Mouse (Mus musculus): ENCODE data around the gene Ankrd13a. TPM values are rescaled to one million over a fixed set of nuclear protein-coding genes. Genes with fewer than 3 reads are reported as not detected.

The Ankrd13a gene
- polyA plus RNA-seq, 1 experiment: 51.2 TPM

GRCm38 (mm10) chr5:114742572-114742971, 31.9 kb upstream of the Ankrd13a start:
- TF ChIP-seq USF1 (IDR thresholded peaks at IDR 0.05; ENCODE audit: low read depth) (no peak), MYOD1 (IDR thresholded peaks at IDR 0.05; ENCODE audit: control insufficient read depth in 1 of 3, insufficient read length in 2 of 3, low read depth in 2 of 3) (peak in 2 of 3 experiments; percentile 94 to 97)
- peaks cover 15% of the 10 kb centered on the region for H3K36me3 ChIP-seq (ENCODE audit: control insufficient read depth, insufficient read depth)
- no peaks in the 10 kb centered on the region for H3K79me2 ChIP-seq (ENCODE audit: control insufficient read depth, insufficient read depth)
- no peaks in the 10 kb centered on the region for H3K27me3 ChIP-seq (ENCODE audit: control insufficient read depth, insufficient read depth, insufficient read length)
- no peak overlapping the region for H3K4me3 ChIP-seq
- no peak overlapping the region for H3K4me2 ChIP-seq (ENCODE audit: low read depth)
- H3ac ChIP-seq (ENCODE audit: control insufficient read depth, insufficient read length): no peak overlapping the region

GRCm38 (mm10) chr5:114742998-114743696, 31.3 kb upstream of the Ankrd13a start:
- H3ac ChIP-seq (ENCODE audit: control insufficient read depth, insufficient read length): no peak overlapping the region
- peaks cover 14% of the 10 kb centered on the region for H3K36me3 ChIP-seq (ENCODE audit: control insufficient read depth, insufficient read depth)
- no peaks in the 10 kb centered on the region for H3K79me2 ChIP-seq (ENCODE audit: control insufficient read depth, insufficient read depth)
- H3K27me3 ChIP-seq (ENCODE audit: control insufficient read depth, insufficient read depth, insufficient read length): no peaks in the 10 kb centered on the region
- H3K4me2 ChIP-seq (ENCODE audit: low read depth): peak overlapping the region; percentile 15
- H3K4me3 ChIP-seq: no peak overlapping the region
- TF ChIP-seq REST (IDR thresholded peaks at IDR 0.05; ENCODE audit: insufficient read depth, insufficient read length): no peak
- TF ChIP-seq POLR2AphosphoS2 (IDR thresholded peaks at IDR 0.05; ENCODE audit: insufficient read length, low read depth): no peak
- TF ChIP-seq MYOD1 (IDR thresholded peaks at IDR 0.05; ENCODE audit: control insufficient read depth in 1 of 3, insufficient read length in 2 of 3, low read depth in 2 of 3): no peak
- TF ChIP-seq POLR2A (IDR thresholded peaks at IDR 0.05; ENCODE audit: insufficient read length, low read depth): no peak
- no peak for TF ChIP-seq TCF12 (IDR thresholded peaks at IDR 0.05; ENCODE audit: insufficient read depth, poor library complexity, severe bottlenecking)
- TF ChIP-seq SRF (IDR thresholded peaks at IDR 0.05; ENCODE audit: control insufficient read depth, insufficient read length, low read depth): no peak
- no peak for TF ChIP-seq MYOG (IDR thresholded peaks at IDR 0.05; ENCODE audit: control insufficient read depth in 1 of 3, insufficient read depth in 1 of 3, insufficient read length in 2 of 3, low read depth in 2 of 3)
- no peak for TF ChIP-seq CEBPB (IDR thresholded peaks at IDR 0.05; ENCODE audit: insufficient read depth, poor library complexity, severe bottlenecking)
- TF ChIP-seq E2F4 (IDR thresholded peaks at IDR 0.05; ENCODE audit: insufficient read depth): no peak
- TF ChIP-seq TCF3 (IDR thresholded peaks at IDR 0.05; ENCODE audit: insufficient read length, low read depth): no peak
- no peak for TF ChIP-seq USF1 (IDR thresholded peaks at IDR 0.05; ENCODE audit: low read depth)

DNA sequence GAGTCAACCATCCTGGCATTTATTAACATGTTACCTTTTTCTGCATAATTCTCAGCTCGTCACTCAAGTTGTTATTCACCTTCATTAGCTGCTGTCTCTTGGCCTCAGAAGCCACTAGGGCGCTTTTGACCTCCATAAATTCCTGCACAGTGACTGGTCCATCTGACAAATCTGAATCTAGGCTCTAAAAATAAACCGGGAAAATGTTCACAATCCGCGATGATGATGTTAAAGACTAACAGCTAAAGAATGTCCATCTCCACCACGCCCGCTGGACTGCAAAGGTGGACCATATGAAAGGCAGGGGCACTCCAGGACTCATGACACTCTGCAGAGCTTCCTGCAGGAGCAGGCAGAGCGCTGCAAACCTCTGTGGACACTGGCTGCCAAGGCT, 30.8 kb upstream of the Ankrd13a start:
- no peaks in the 10 kb centered on the region for H3K27me3 ChIP-seq (ENCODE audit: control insufficient read depth, insufficient read depth, insufficient read length)
- TF ChIP-seq POLR2A (IDR thresholded peaks at IDR 0.05; ENCODE audit: insufficient read length, low read depth) (no peak), TCF3 (IDR thresholded peaks at IDR 0.05; ENCODE audit: insufficient read length, low read depth) (no peak), TCF12 (IDR thresholded peaks at IDR 0.05; ENCODE audit: insufficient read depth, poor library complexity, severe bottlenecking) (no peak), POLR2AphosphoS2 (IDR thresholded peaks at IDR 0.05; ENCODE audit: insufficient read length, low read depth) (no peak), MYOD1 (IDR thresholded peaks at IDR 0.05; ENCODE audit: control insufficient read depth in 1 of 3, insufficient read length in 2 of 3, low read depth in 2 of 3) (no peak), MAX (IDR thresholded peaks at IDR 0.05; ENCODE audit: low read depth) (no peak), MYOG (IDR thresholded peaks at IDR 0.05; ENCODE audit: control insufficient read depth in 1 of 3, insufficient read depth in 1 of 3, insufficient read length in 2 of 3, low read depth in 2 of 3) (no peak), REST (IDR thresholded peaks at IDR 0.05; ENCODE audit: insufficient read depth, insufficient read length) (no peak), USF1 (IDR thresholded peaks at IDR 0.05; ENCODE audit: low read depth) (no peak)

GRCm38 (mm10) chr5:114745581-114745980, 28.9 kb upstream of the Ankrd13a start:
- H3ac ChIP-seq (ENCODE audit: control insufficient read depth, insufficient read length): no peak overlapping the region
- no peaks in the 10 kb centered on the region for H3K79me2 ChIP-seq (ENCODE audit: control insufficient read depth, insufficient read depth)
- no peak overlapping the region for H3K4me2 ChIP-seq (ENCODE audit: low read depth)
- no peaks in the 10 kb centered on the region for H3K27me3 ChIP-seq (ENCODE audit: control insufficient read depth, insufficient read depth, insufficient read length)
- H3K4me3 ChIP-seq: no peak overlapping the region
- TF ChIP-seq MYOG (IDR thresholded peaks at IDR 0.05; ENCODE audit: control insufficient read depth in 1 of 3, insufficient read depth in 1 of 3, insufficient read length in 2 of 3, low read depth in 2 of 3) (no peak), CEBPB (IDR thresholded peaks at IDR 0.05; ENCODE audit: insufficient read depth, poor library complexity, severe bottlenecking) (no peak), SRF (IDR thresholded peaks at IDR 0.05; ENCODE audit: control insufficient read depth, insufficient read length, low read depth) (no peak), REST (IDR thresholded peaks at IDR 0.05; ENCODE audit: insufficient read depth, insufficient read length) (no peak), USF1 (IDR thresholded peaks at IDR 0.05; ENCODE audit: low read depth) (no peak), TCF3 (IDR thresholded peaks at IDR 0.05; ENCODE audit: insufficient read length, low read depth) (no peak), MAX (IDR thresholded peaks at IDR 0.05; ENCODE audit: low read depth) (no peak), TCF12 (IDR thresholded peaks at IDR 0.05; ENCODE audit: insufficient read depth, poor library complexity, severe bottlenecking) (no peak), E2F4 (IDR thresholded peaks at IDR 0.05; ENCODE audit: insufficient read depth) (no peak), MYOD1 (IDR thresholded peaks at IDR 0.05; ENCODE audit: control insufficient read depth in 1 of 3, insufficient read length in 2 of 3, low read depth in 2 of 3) (no peak), POLR2AphosphoS2 (IDR thresholded peaks at IDR 0.05; ENCODE audit: insufficient read length, low read depth) (no peak), POLR2A (IDR thresholded peaks at IDR 0.05; ENCODE audit: insufficient read length, low read depth) (no peak)
- H3K36me3 ChIP-seq (ENCODE audit: control insufficient read depth, insufficient read depth): peaks cover 24% of the 10 kb centered on the region

More for the DNA sequence above, 30.8 kb upstream of the Ankrd13a start:
- Histone ChIP-seq H3ac (ENCODE audit: control insufficient read depth, insufficient read length) (no peak overlapping the region), H3K79me2 (ENCODE audit: control insufficient read depth, insufficient read depth) (no peaks in the 10 kb centered on the region), H3K36me3 (ENCODE audit: control insufficient read depth, insufficient read depth) (peaks cover 17% of the 10 kb centered on the region), H3K4me2 (ENCODE audit: low read depth) (peak overlapping the region; percentile 15), H3K4me3 (no peak overlapping the region)

DNA sequence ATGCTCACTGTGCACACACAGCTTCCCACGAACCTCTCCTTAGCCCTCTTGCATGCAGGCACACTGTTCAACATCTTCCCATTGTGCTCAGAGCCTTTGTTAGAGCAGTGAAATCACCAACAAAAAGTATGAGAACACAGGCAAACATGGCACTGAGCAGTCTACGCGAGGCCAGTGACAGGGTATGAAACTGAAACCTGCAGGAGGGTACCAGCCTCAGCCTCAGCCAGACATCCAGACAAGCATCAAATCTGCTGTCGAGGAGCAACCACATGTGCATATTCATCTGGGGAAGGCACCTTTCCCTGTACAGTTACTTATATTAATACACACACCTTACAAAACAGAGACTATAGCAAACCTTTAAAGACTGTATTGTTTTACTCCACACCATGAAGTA, 27.6 kb upstream of the Ankrd13a start:
- H3K4me3 ChIP-seq: no peak overlapping the region
- TF ChIP-seq MAX (IDR thresholded peaks at IDR 0.05; ENCODE audit: low read depth) (no peak), SRF (IDR thresholded peaks at IDR 0.05; ENCODE audit: control insufficient read depth, insufficient read length, low read depth) (no peak), POLR2A (IDR thresholded peaks at IDR 0.05; ENCODE audit: insufficient read length, low read depth) (no peak), MYOG (IDR thresholded peaks at IDR 0.05; ENCODE audit: control insufficient read depth in 1 of 3, insufficient read depth in 1 of 3, insufficient read length in 2 of 3, low read depth in 2 of 3) (no peak), E2F4 (IDR thresholded peaks at IDR 0.05; ENCODE audit: insufficient read depth) (no peak), POLR2AphosphoS2 (IDR thresholded peaks at IDR 0.05; ENCODE audit: insufficient read length, low read depth) (no peak), TCF12 (IDR thresholded peaks at IDR 0.05; ENCODE audit: insufficient read depth, poor library complexity, severe bottlenecking) (no peak), MYOD1 (IDR thresholded peaks at IDR 0.05; ENCODE audit: control insufficient read depth in 1 of 3, insufficient read length in 2 of 3, low read depth in 2 of 3) (no peak), CEBPB (IDR thresholded peaks at IDR 0.05; ENCODE audit: insufficient read depth, poor library complexity, severe bottlenecking) (no peak), REST (IDR thresholded peaks at IDR 0.05; ENCODE audit: insufficient read depth, insufficient read length) (no peak), USF1 (IDR thresholded peaks at IDR 0.05; ENCODE audit: low read depth) (no peak), TCF3 (IDR thresholded peaks at IDR 0.05; ENCODE audit: insufficient read length, low read depth) (no peak)
- H3K27me3 ChIP-seq (ENCODE audit: control insufficient read depth, insufficient read depth, insufficient read length): no peaks in the 10 kb centered on the region
- no peaks in the 10 kb centered on the region for H3K79me2 ChIP-seq (ENCODE audit: control insufficient read depth, insufficient read depth)
- H3K36me3 ChIP-seq (ENCODE audit: control insufficient read depth, insufficient read depth): peaks cover 19% of the 10 kb centered on the region
- no peak overlapping the region for H3K4me2 ChIP-seq (ENCODE audit: low read depth)
- H3ac ChIP-seq (ENCODE audit: control insufficient read depth, insufficient read length): no peak overlapping the region

All from myocyte (in vitro differentiated cells).